ENCODE assay signal across 8 mouse cellular contexts in genomic region chr10:80664197-80665015, GRCm38 (mm10). TPM values are rescaled to one million over a fixed set of nuclear protein-coding genes. Genes with fewer than 3 reads are reported as not detected.
DNase-seq lines count a peak whose midpoint lies in the region; ATAC-seq and TF ChIP-seq lines count a peak whose summit lies in the region.

No protein-coding gene starts in this region.

- H3K27me3 ChIP-seq in forebrain, embryonic 13.5 days, result no peaks in the 10 kb centered on the region
- no peaks in the 10 kb centered on the region for H3K27me3 ChIP-seq in limb, embryonic 11.5 days (ENCODE audit: control insufficient read depth, insufficient read depth, low read length)
- H3K27me3 ChIP-seq in midbrain, embryonic 12.5 days, result no peaks in the 10 kb centered on the region

- TF ChIP-seq POLR2A in bone marrow, adult 2 months (IDR thresholded peaks at IDR 0.05; ENCODE audit: borderline replicate concordance, control insufficient read depth, low read depth, low read length), result no peak

- no peak overlapping the region for H3K9ac ChIP-seq in forebrain, embryonic 13.5 days
- no peak overlapping the region for H3K9ac ChIP-seq in limb, embryonic 11.5 days (ENCODE audit: low read length)
- no peak overlapping the region for H3K9ac ChIP-seq in midbrain, embryonic 12.5 days (replicated peaks)

- peaks cover 44% of the 10 kb centered on the region for H3K36me3 ChIP-seq in forebrain, embryonic 13.5 days (ENCODE audit: poor library complexity, severe bottlenecking)
- peaks cover 30% of the 10 kb centered on the region for H3K36me3 ChIP-seq in limb, embryonic 11.5 days (ENCODE audit: control insufficient read depth, insufficient read depth, low read length)
- peaks cover 41% of the 10 kb centered on the region for H3K36me3 ChIP-seq in midbrain, embryonic 12.5 days

- peak overlapping the region; percentile 83 for H3K27ac ChIP-seq in bone marrow, adult 2 months (ENCODE audit: control insufficient read depth, insufficient read depth, low read depth, low read length, poor library complexity)
- H3K27ac ChIP-seq in forebrain, embryonic 13.5 days, result peak overlapping the region; percentile 1; the same call in 1 of the 2 replicates
- H3K27ac ChIP-seq in limb, embryonic 11.5 days (replicated peaks; ENCODE audit: low read depth, low read length), result peak overlapping the region; percentile 65; the same call in 1 of the 2 replicates
- peak overlapping the region; percentile 58; the same call in 1 of the 2 replicates for H3K27ac ChIP-seq in midbrain, embryonic 12.5 days (replicated peaks)

- no peaks in the 10 kb centered on the region for H3K9me3 ChIP-seq in forebrain, embryonic 13.5 days (replicated peaks)
- H3K9me3 ChIP-seq in limb, embryonic 11.5 days (ENCODE audit: control insufficient read depth, low read length), result no peaks in the 10 kb centered on the region
- H3K9me3 ChIP-seq in midbrain, embryonic 12.5 days, result no peaks in the 10 kb centered on the region

- no peak for DNase-seq in frontal cortex, postnatal 14 days (ENCODE audit: low spot score in 2 of 2)
- peak; percentile 93 for DNase-seq in heart, postnatal 4 days
- peak; percentile 45 for DNase-seq in limb, embryonic 11.5 days (ENCODE audit: low spot score)
- DNase-seq in testis, postnatal 10 days (ENCODE audit: low spot score), result peak; percentile 82

- H3K4me2 ChIP-seq in forebrain, embryonic 13.5 days, result no peak overlapping the region
- no peak overlapping the region for H3K4me2 ChIP-seq in limb, embryonic 11.5 days (ENCODE audit: low read depth, severe bottlenecking)
- no peak overlapping the region for H3K4me2 ChIP-seq in midbrain, embryonic 12.5 days (replicated peaks)

- H3K4me1 ChIP-seq in bone marrow, adult 2 months (ENCODE audit: control insufficient read depth, insufficient read depth, low read length), result peaks cover 6% of the 10 kb centered on the region
- H3K4me1 ChIP-seq in forebrain, embryonic 13.5 days, result peaks cover 19% of the 10 kb centered on the region
- peaks cover 27% of the 10 kb centered on the region for H3K4me1 ChIP-seq in limb, embryonic 11.5 days (ENCODE audit: control insufficient read depth, insufficient read depth, low read length)
- no peaks in the 10 kb centered on the region for H3K4me1 ChIP-seq in midbrain, embryonic 12.5 days

- peak; percentile 56; the same call in 1 of the 2 replicates for ATAC-seq in frontal cortex, adult (ENCODE audit: low TSS enrichment)
- no peak; the same call in 1 of the 2 replicates for ATAC-seq in forebrain, embryonic 13.5 days
- no peak for ATAC-seq in limb, embryonic 11.5 days (ENCODE audit: insufficient number of reproducible peaks, low FRiP score, low TSS enrichment, low read depth)
- no peak for ATAC-seq in midbrain, embryonic 12.5 days (ENCODE audit: low FRiP score, low read depth)

- H3K4me3 ChIP-seq in bone marrow, adult 2 months (replicated peaks; ENCODE audit: control insufficient read depth, low read depth, low read length), result no peak overlapping the region
- no peak overlapping the region for H3K4me3 ChIP-seq in forebrain, embryonic 13.5 days
- H3K4me3 ChIP-seq in limb, embryonic 11.5 days (ENCODE audit: low read depth, low read length), result no peak overlapping the region
- H3K4me3 ChIP-seq in midbrain, embryonic 12.5 days, result no peak overlapping the region

- 5% methylated on average over 16 of the region's 16 CpGs for WGBS in bone marrow, adult 2 months
- 50% methylated on average over 16 of the region's 16 CpGs for WGBS in forebrain, embryonic 13.5 days
- WGBS in limb, embryonic 11.5 days, result 36% methylated on average over 16 of the region's 16 CpGs
- 47% methylated on average over 16 of the region's 16 CpGs for WGBS in midbrain, embryonic 12.5 days

- TF ChIP-seq CTCF in bone marrow, adult 2 months (IDR thresholded peaks at IDR 0.05; ENCODE audit: control insufficient read depth, insufficient read depth, low read length), result no peak

RNA-seq across cellular contexts. Expression of gene Btbd2, which starts 7.5 kb away (rescaled TPM):
- polyA plus RNA-seq in bone marrow, adult 2 months (2011; ENCODE audit: insufficient read depth, insufficient read length, low replicate concordance, missing spikeins), result 7.0 and 22.1 TPM in 2 replicates
- polyA plus RNA-seq in forebrain, embryonic 13.5 days (2015; fragmentation: Nextera tagmentation; extraction: Ambion mirVana), result 59.2 and 61.2 TPM in 2 replicates
- total RNA-seq in heart, postnatal 4 days (2021), result 10 to 100 TPM; 42.2 to 42.4 TPM
- 67.4 and 67.9 TPM in 2 replicates for polyA plus RNA-seq in limb, embryonic 11.5 days (2014; fragmentation: Nextera tagmentation; extraction: Ambion mirVana)
- polyA plus RNA-seq in midbrain, embryonic 12.5 days (2016; fragmentation: Nextera tagmentation; extraction: Ambion mirVana), result 82.7 and 95.3 TPM in 2 replicates

RNA-seq across cellular contexts. Expression of gene Mknk2, which starts 13.5 kb away (rescaled TPM):
- polyA plus RNA-seq in bone marrow, adult 2 months (2011; ENCODE audit: insufficient read depth, insufficient read length, low replicate concordance, missing spikeins), result 70.5 and 89.6 TPM in 2 replicates
- 52.3 and 55.1 TPM in 2 replicates for polyA plus RNA-seq in forebrain, embryonic 13.5 days (2015; fragmentation: Nextera tagmentation; extraction: Ambion mirVana)
- 100 to 1,000 TPM; 105 TPM for total RNA-seq in heart, postnatal 4 days (2021)
- 95.3 and 98.5 TPM in 2 replicates for polyA plus RNA-seq in limb, embryonic 11.5 days (2014; fragmentation: Nextera tagmentation; extraction: Ambion mirVana)
- polyA plus RNA-seq in midbrain, embryonic 12.5 days (2016; fragmentation: Nextera tagmentation; extraction: Ambion mirVana), result 83.6 and 86.5 TPM in 2 replicates

RNA-seq across cellular contexts. Expression of gene Mob3a, which starts 37.4 kb away (rescaled TPM):
- polyA plus RNA-seq in bone marrow, adult 2 months (2011; ENCODE audit: insufficient read depth, insufficient read length, low replicate concordance, missing spikeins), result 16.3 and 45.8 TPM in 2 replicates
- 47.9 and 51.6 TPM in 2 replicates for polyA plus RNA-seq in forebrain, embryonic 13.5 days (2015; fragmentation: Nextera tagmentation; extraction: Ambion mirVana)
- total RNA-seq in heart, postnatal 4 days (2021), result 10 to 100 TPM; 12.5 to 13.0 TPM
- 44.0 and 48.6 TPM in 2 replicates for polyA plus RNA-seq in limb, embryonic 11.5 days (2014; fragmentation: Nextera tagmentation; extraction: Ambion mirVana)
- polyA plus RNA-seq in midbrain, embryonic 12.5 days (2016; fragmentation: Nextera tagmentation; extraction: Ambion mirVana), result 60.4 and 67.0 TPM in 2 replicates

RNA-seq across cellular contexts. Expression of gene Izumo4, which starts 37.6 kb away (rescaled TPM):
- 22.9 and 33.3 TPM in 2 replicates for polyA plus RNA-seq in bone marrow, adult 2 months (2011; ENCODE audit: insufficient read depth, insufficient read length, low replicate concordance, missing spikeins)
- polyA plus RNA-seq in forebrain, embryonic 13.5 days (2015; fragmentation: Nextera tagmentation; extraction: Ambion mirVana), result 24.5 and 26.3 TPM in 2 replicates
- total RNA-seq in heart, postnatal 4 days (2021), result 1 to 10 TPM; 3.2 to 4.6 TPM
- 4.8 and 5.0 TPM in 2 replicates for polyA plus RNA-seq in limb, embryonic 11.5 days (2014; fragmentation: Nextera tagmentation; extraction: Ambion mirVana)
- polyA plus RNA-seq in midbrain, embryonic 12.5 days (2016; fragmentation: Nextera tagmentation; extraction: Ambion mirVana), result 24.9 and 29.9 TPM in 2 replicates

RNA-seq across cellular contexts. Expression of gene Csnk1g2, which starts 41.8 kb away (rescaled TPM):
- 49.9 and 75.2 TPM in 2 replicates for polyA plus RNA-seq in bone marrow, adult 2 months (2011; ENCODE audit: insufficient read depth, insufficient read length, low replicate concordance, missing spikeins)
- polyA plus RNA-seq in forebrain, embryonic 13.5 days (2015; fragmentation: Nextera tagmentation; extraction: Ambion mirVana), result 55.0 and 73.2 TPM in 2 replicates
- 100 to 1,000 TPM; 142 to 162 TPM for total RNA-seq in heart, postnatal 4 days (2021)
- polyA plus RNA-seq in limb, embryonic 11.5 days (2014; fragmentation: Nextera tagmentation; extraction: Ambion mirVana), result 126 and 152 TPM in 2 replicates
- 180 and 194 TPM in 2 replicates for polyA plus RNA-seq in midbrain, embryonic 12.5 days (2016; fragmentation: Nextera tagmentation; extraction: Ambion mirVana)

Comparison
In these comparisons a context has a peak if more than half of its experiments do, and no peak if none do; other contexts are left out.
1. DNase-seq: peak in heart, postnatal 4 days (single experiment), limb, embryonic 11.5 days (single experiment) and testis, postnatal 10 days (single experiment); none in frontal cortex, postnatal 14 days (0 of 2).
2. H3K27ac ChIP-seq: peak in every context shown above with its lines; median percentile 83 in bone marrow, adult 2 months; 65 in limb, embryonic 11.5 days; 58 in midbrain, embryonic 12.5 days; 1 in forebrain, embryonic 13.5 days.